Mouse (Mus musculus) liver, adult 2 months (tissue): Measurements from ENCODE around the gene Gm49486. TPM values are rescaled to one million over a fixed set of nuclear protein-coding genes. Genes with fewer than 3 reads are reported as not detected.
"Not testable (repeated sequence)": the region's sequence is repeated elsewhere in the genome, so short reads cannot be mapped to it uniquely, and the experiment has no call there.

Source experiments
- DNase-seq: peaks from one replicate; pipeline ENCODE4 v3.0.0-alpha.2; 2011; ENCODE audit warnings: low read depth, low spot score; ENCODE audit errors: extremely low read depth
- H3K27ac ChIP-seq: fragments of 200-500 bp; replicated peaks from 2 replicates; pipeline ENCODE4 v1.5.1; 2012; ENCODE audit warnings: low read depth, mild to moderate bottlenecking, control low read depth, inconsistent platforms, low read length; ENCODE audit not compliant: insufficient read depth
- H3K27me3 ChIP-seq: fragments of 200-500 bp; 2 replicates; pipeline ENCODE4 v1.6.1; 2012; ENCODE audit warnings: mild to moderate bottlenecking, moderate library complexity, low read length, inconsistent platforms; ENCODE audit not compliant: control insufficient read depth, insufficient read depth
- H3K36me3 ChIP-seq: fragments of 200-500 bp; 2 replicates; pipeline ENCODE4 v1.6.1; 2012; ENCODE audit warnings: low read length, inconsistent platforms; ENCODE audit not compliant: control insufficient read depth, insufficient read depth
- H3K4me1 ChIP-seq: fragments of 200-500 bp; 2 replicates; pipeline ENCODE4 v1.6.1; 2011; ENCODE audit warnings: low read length; ENCODE audit not compliant: control insufficient read depth, insufficient read depth
- H3K4me3 ChIP-seq: fragments of 200-500 bp; 2 replicates; pipeline ENCODE4 v1.5.1; 2011; ENCODE audit warnings: low read depth, mild to moderate bottlenecking, control low read depth, low read length, moderate library complexity; ENCODE audit not compliant: insufficient read depth
- H3K79me2 ChIP-seq: fragments of 200-500 bp; 2 replicates; pipeline ENCODE4 v1.6.1; 2012; ENCODE audit warnings: inconsistent platforms, mild to moderate bottlenecking, low read length, moderate library complexity; ENCODE audit not compliant: control insufficient read depth, insufficient read depth
- H3K9ac ChIP-seq: fragments of 200-500 bp; 2 replicates; pipeline ENCODE4 v1.6.1; 2012; ENCODE audit warnings: low read depth, mild to moderate bottlenecking, control low read depth, inconsistent platforms, low read length
- CTCF ChIP-seq: fragments of 200-500 bp; IDR thresholded peaks from 2 replicates; pipeline ENCODE4 v1.5.1; 2011; ENCODE audit warnings: low read depth, low read length, control low read depth
- POLR2A ChIP-seq: fragments of 200-500 bp; IDR thresholded peaks from 2 replicates; pipeline ENCODE4 v1.6.1; 2011; ENCODE audit warnings: low read length, control low read depth; ENCODE audit not compliant: insufficient read depth; ENCODE audit errors: extremely low read depth
- WGBS: fragments of 180-500 bp; shearing (Covaris S2); methylation state at CpG from one replicate; pipeline ENCODE4 v1.1.7; 2018; 5-methylcytosine and 5-hydroxymethylcytosine counted together
- polyA plus RNA-seq: library from polyadenylated mRNA; depleted of rRNA; stranded (reverse); fragments of >200 nt; gene quantifications from 2 replicates; pipeline ENCODE4 v1.2.3, GENCODE M21; 2012
- total RNA-seq: library from RNA; depleted of rRNA; stranded (reverse); fragments of >200 nt; gene quantifications from 2 replicates; pipeline ENCODE4 v1.2.3, GENCODE M21; 2014

Gm49486 gene
- total and polyA plus RNA-seq, 2 experiments = not detected

- H3K79me2 ChIP-seq = no peaks in the 10 kb centered on the region
- H3K36me3 ChIP-seq = no peaks in the 10 kb centered on the region
- 84% methylated on average over 6 of the region's 6 CpGs for WGBS
- TF ChIP-seq POLR2A (no peak), CTCF (no peak)
- DNase-seq = no peak
- H3K4me1 ChIP-seq = no peaks in the 10 kb centered on the region
- H3K4me3 ChIP-seq = no peak overlapping the region
- H3K27ac ChIP-seq = no peak overlapping the region
- H3K9ac ChIP-seq = no peak overlapping the region
- H3K27me3 ChIP-seq = no peaks in the 10 kb centered on the region
Measured at GRCm38 (mm10) chr15:79213591-79213990, 15.6 kb upstream of the Gm49486 start.

- Histone ChIP-seq H3K4me1 (no peaks in the 10 kb centered on the region), H3K27me3 (no peaks in the 10 kb centered on the region), H3K27ac (no peak overlapping the region), H3K36me3 (no peaks in the 10 kb centered on the region), H3K4me3 (no peak overlapping the region), H3K9ac (no peak overlapping the region), H3K79me2 (no peaks in the 10 kb centered on the region)
- no peak for TF ChIP-seq POLR2A
- no peak for TF ChIP-seq CTCF
- DNase-seq = no peak
- 82% methylated on average over 3 of the region's 3 CpGs for WGBS
Measured at GRCm38 (mm10) chr15:79216191-79216590, 13.0 kb upstream of the Gm49486 start.

GRCm38 (mm10) chr15:79219572-79219971 is 9.6 kb upstream of the Gm49486 start:
- Histone ChIP-seq H3K36me3 (no peaks in the 10 kb centered on the region), H3K4me1 (no peaks in the 10 kb centered on the region), H3K4me3 (no peak overlapping the region), H3K27me3 (no peaks in the 10 kb centered on the region), H3K9ac (no peak overlapping the region), H3K79me2 (no peaks in the 10 kb centered on the region), H3K27ac (no peak overlapping the region)
- TF ChIP-seq POLR2A (no peak), CTCF (no peak)
- DNase-seq = no peak
- WGBS = 48% methylated on average over 1 of the region's 1 CpGs

GRCm38 (mm10) chr15:79223641-79224040 is 5.5 kb upstream of the Gm49486 start:
- Histone ChIP-seq H3K27ac (no peak overlapping the region), H3K9ac (no peak overlapping the region)
- 19% methylated on average over 5 of the region's 5 CpGs for WGBS

GRCm38 (mm10) chr15:79224685-79225084 is 4.5 kb upstream of the Gm49486 start:
- TF ChIP-seq POLR2A = no peak
- peak; percentile 89 for TF ChIP-seq CTCF
- Histone ChIP-seq H3K27ac (no peak overlapping the region), H3K36me3 (no peaks in the 10 kb centered on the region), H3K4me1 (no peaks in the 10 kb centered on the region), H3K79me2 (no peaks in the 10 kb centered on the region), H3K27me3 (no peaks in the 10 kb centered on the region), H3K9ac (no peak overlapping the region), H3K4me3 (no peak overlapping the region)
- DNase-seq = peak; percentile 50
- 16% methylated on average over 5 of the region's 5 CpGs for WGBS

More at GRCm38 (mm10) chr15:79223641-79224040, 5.5 kb upstream of the Gm49486 start:
- Histone ChIP-seq H3K4me3 (no peak overlapping the region), H3K27me3 (no peaks in the 10 kb centered on the region), H3K79me2 (no peaks in the 10 kb centered on the region), H3K36me3 (no peaks in the 10 kb centered on the region), H3K4me1 (no peaks in the 10 kb centered on the region)
- no peak for DNase-seq
- TF ChIP-seq POLR2A (no peak), CTCF (no peak)

GRCm38 (mm10) chr15:79225780-79226179 is 3.4 kb upstream of the Gm49486 start:
- DNase-seq, H3K36me3 ChIP-seq, H3K4me3 ChIP-seq, H3K4me1 ChIP-seq, H3K79me2 ChIP-seq, H3K27ac ChIP-seq, H3K9ac ChIP-seq, H3K27me3 ChIP-seq: not testable (repeated sequence)
- WGBS = 67% methylated on average over 2 of the region's 2 CpGs
